Mouse (Mus musculus): ENCODE measurements around the gene Dip2c. TPM values are rescaled to one million over a fixed set of nuclear protein-coding genes. Genes with fewer than 3 reads are reported as not detected.

Dip2c gene
- polyA plus RNA-seq, 1 experiment = 15.7 TPM

- Histone ChIP-seq H3K4me1 (ENCODE audit: control insufficient read depth, insufficient read depth, low read length) (no peaks in the 10 kb centered on the region; the same call in 1 of the 2 replicates), H3K4me3 (replicated peaks; ENCODE audit: extremely low read depth, low read depth, low read length) (no peak overlapping the region)
- DNase-seq = no peak
- 98% methylated on average over 1 of the region's 1 CpGs for WGBS
- TF ChIP-seq POLR2A (IDR thresholded peaks at IDR 0.05; ENCODE audit: borderline replicate concordance, extremely low read depth, low read depth, low read length) = no peak
- no peak for TF ChIP-seq CTCF (IDR thresholded peaks at IDR 0.05; ENCODE audit: insufficient read depth, low read length)
Observed at GRCm38 (mm10) chr13:9712409-9712808, 436.1 kb downstream of the Dip2c start.

- Histone ChIP-seq H3K4me1 (ENCODE audit: control insufficient read depth, insufficient read depth, low read length) (no peaks in the 10 kb centered on the region; the same call in 1 of the 2 replicates), H3K4me3 (replicated peaks; ENCODE audit: extremely low read depth, low read depth, low read length) (no peak overlapping the region)
- no peak for DNase-seq
- TF ChIP-seq CTCF (IDR thresholded peaks at IDR 0.05; ENCODE audit: insufficient read depth, low read length) = no peak
- TF ChIP-seq POLR2A (IDR thresholded peaks at IDR 0.05; ENCODE audit: borderline replicate concordance, extremely low read depth, low read depth, low read length) = no peak
- 80% methylated on average over 3 of the region's 3 CpGs for WGBS
Observed at GRCm38 (mm10) chr13:9712971-9713370, 436.6 kb downstream of the Dip2c start.

- WGBS = 77% methylated on average over 6 of the region's 6 CpGs
- Histone ChIP-seq H3K4me3 (replicated peaks; ENCODE audit: extremely low read depth, low read depth, low read length) (no peak overlapping the region), H3K4me1 (ENCODE audit: control insufficient read depth, insufficient read depth, low read length) (no peaks in the 10 kb centered on the region; the same call in 1 of the 2 replicates)
- no peak for DNase-seq
- TF ChIP-seq CTCF (IDR thresholded peaks at IDR 0.05; ENCODE audit: insufficient read depth, low read length) (no peak), POLR2A (IDR thresholded peaks at IDR 0.05; ENCODE audit: borderline replicate concordance, extremely low read depth, low read depth, low read length) (no peak)
Observed at GRCm38 (mm10) chr13:9713462-9714134, 437.3 kb downstream of the Dip2c start.

GRCm38 (mm10) chr13:9715224-9715623 is 438.9 kb downstream of the Dip2c start:
- H3K4me3 ChIP-seq (replicated peaks; ENCODE audit: extremely low read depth, low read depth, low read length) = no peak overlapping the region
- no peak for TF ChIP-seq CTCF (IDR thresholded peaks at IDR 0.05; ENCODE audit: insufficient read depth, low read length)
- no peak for TF ChIP-seq POLR2A (IDR thresholded peaks at IDR 0.05; ENCODE audit: borderline replicate concordance, extremely low read depth, low read depth, low read length)
- 88% methylated on average over 1 of the region's 1 CpGs for WGBS
- H3K4me1 ChIP-seq (ENCODE audit: control insufficient read depth, insufficient read depth, low read length) = no peaks in the 10 kb centered on the region; the same call in 1 of the 2 replicates
- DNase-seq = no peak

Other genes with a start within 250 kb of the Dip2c start
- gene Larp4b, start 182.6 kb upstream of the Dip2c start, polyA plus RNA-seq (2012; rRNA removed) = 17.8 and 23.9 TPM in 2 replicates